Mouse (Mus musculus): ENCODE data around the gene Etfa. TPM values are rescaled to one million over a fixed set of nuclear protein-coding genes. Genes with fewer than 3 reads are reported as not detected.

Gene Etfa
- total RNA-seq, 2 experiments from 2014 or later, result 36.5 to 43.5 TPM

- H3K27ac ChIP-seq, result no peak overlapping the region
- DNase-seq (ENCODE audit: extremely low spot score in 1 of 2, low spot score in 2 of 2), result no peak
- no peak overlapping the region for H3K4me3 ChIP-seq
- intact Hi-C loops (cut with DNase I), result no loop called here
- no peak for TF ChIP-seq CTCF (IDR thresholded peaks at IDR 0.05)
Observed at GRCm38 (mm10) chr9:55410430-55410829, 101.6 kb downstream of the Etfa start.

- intact Hi-C loops (cut with DNase I), result no loop called here
- peak; percentile 27 for TF ChIP-seq CTCF (IDR thresholded peaks at IDR 0.05)
- no peak for DNase-seq (ENCODE audit: extremely low spot score in 1 of 2, low spot score in 2 of 2)
- Histone ChIP-seq H3K4me3 (no peak overlapping the region), H3K27ac (no peak overlapping the region)
Observed at GRCm38 (mm10) chr9:55409833-55410232, 102.2 kb downstream of the Etfa start.

- intact Hi-C loops (cut with DNase I), result no loop called here
- no peak for DNase-seq (ENCODE audit: extremely low spot score in 1 of 2, low spot score in 2 of 2)
- Histone ChIP-seq H3K27ac (no peak overlapping the region), H3K4me3 (no peak overlapping the region)
- TF ChIP-seq CTCF (IDR thresholded peaks at IDR 0.05), result no peak
Observed at GRCm38 (mm10) chr9:55408851-55409250, 103.2 kb downstream of the Etfa start.

GRCm38 (mm10) chr9:55406773-55407172, 105.3 kb downstream of the Etfa start:
- no peak overlapping the region for H3K27ac ChIP-seq
- TF ChIP-seq CTCF (IDR thresholded peaks at IDR 0.05), result no peak
- intact Hi-C loops (cut with DNase I), result no loop called here
- no peak overlapping the region for H3K4me3 ChIP-seq
- no peak for DNase-seq (ENCODE audit: extremely low spot score in 1 of 2, low spot score in 2 of 2)

GRCm38 (mm10) chr9:55404976-55405702, 106.9 kb downstream of the Etfa start:
- intact Hi-C loops (cut with DNase I), result no loop called here
- no peak overlapping the region for H3K27ac ChIP-seq
- no peak for TF ChIP-seq CTCF (IDR thresholded peaks at IDR 0.05)
- H3K4me3 ChIP-seq, result no peak overlapping the region
- DNase-seq (ENCODE audit: extremely low spot score in 1 of 2, low spot score in 2 of 2), result no peak

Other genes starting within 250 kb of the Etfa start
- 1 to 10 TPM; 1.2 to 1.4 TPM for gene Nrg4, start 185.4 kb downstream of the Etfa start, total RNA-seq (2021)
- gene Tmem266, start 185.3 kb downstream of the Etfa start, total RNA-seq (2021), result 1 to 10 TPM; 7.6 to 8.1 TPM
- gene Isl2, start 26.4 kb upstream of the Etfa start, total RNA-seq (2021), result not detected